Mouse (Mus musculus) kidney, adult 2 months (tissue): Measurements from ENCODE around the gene AI661453. TPM values are rescaled to one million over a fixed set of nuclear protein-coding genes. Genes with fewer than 3 reads are reported as not detected.
"Not testable (repeated sequence)": the region's sequence is repeated elsewhere in the genome, so short reads cannot be mapped to it uniquely, and the experiment has no call there.

Experiments
- DNase-seq: peaks from one replicate; pipeline ENCODE4 v3.0.0; 2021
- H3K27ac ChIP-seq: fragments of 200-500 bp; 2 replicates; pipeline ENCODE4 v1.5.1; 2012; ENCODE audit warnings: low read depth, low read length, control low read depth, inconsistent platforms; ENCODE audit not compliant: insufficient read depth
- H3K27me3 ChIP-seq: fragments of 200-500 bp; replicated peaks from 2 replicates; pipeline ENCODE4 v1.6.1; 2012; ENCODE audit warnings: mild to moderate bottlenecking, moderate library complexity, low read length, inconsistent platforms; ENCODE audit not compliant: control insufficient read depth, insufficient read depth
- H3K36me3 ChIP-seq: fragments of 200-500 bp; 2 replicates; pipeline ENCODE4 v1.6.1; 2012; ENCODE audit warnings: mild to moderate bottlenecking, moderate library complexity, low read length, inconsistent platforms; ENCODE audit not compliant: control insufficient read depth, insufficient read depth
- H3K4me1 ChIP-seq: fragments of 200-500 bp; 2 replicates; pipeline ENCODE4 v1.6.1; 2011; ENCODE audit warnings: low read length; ENCODE audit not compliant: control insufficient read depth, insufficient read depth
- H3K4me3 ChIP-seq: fragments of 200-500 bp; 2 replicates; pipeline ENCODE4 v1.5.1; 2011; ENCODE audit warnings: mild to moderate bottlenecking, low read depth, low read length, control low read depth; ENCODE audit not compliant: insufficient read depth
- CTCF ChIP-seq: fragments of 200-500 bp; conservative IDR thresholded peaks from 2 replicates; pipeline ENCODE4 v1.5.1; 2011; ENCODE audit warnings: low read depth, mild to moderate bottlenecking, control low read depth, low read length, moderate library complexity, mixed read lengths; ENCODE audit not compliant: insufficient read depth, insufficient read length
- POLR2A ChIP-seq: fragments of 200-500 bp; IDR thresholded peaks from one replicate; pipeline ENCODE4 v1.6.1; 2011; ENCODE audit warnings: low read depth, low read length, control low read depth
- whole genome bisulfite sequencing: fragments of 180-500 bp; shearing (Covaris S2); methylation state at CpG from one replicate; pipeline ENCODE4 v1.1.7; 2018; 5-methylcytosine and 5-hydroxymethylcytosine counted together
- polyA plus RNA-seq: library from polyadenylated mRNA; depleted of rRNA; stranded (reverse); fragments of >200 nt; gene quantifications from 2 replicates; pipeline ENCODE4 v1.2.3, GENCODE M21; 2012

AI661453 gene
- polyA plus RNA-seq, 1 experiment, result 9.7 TPM

DNA sequence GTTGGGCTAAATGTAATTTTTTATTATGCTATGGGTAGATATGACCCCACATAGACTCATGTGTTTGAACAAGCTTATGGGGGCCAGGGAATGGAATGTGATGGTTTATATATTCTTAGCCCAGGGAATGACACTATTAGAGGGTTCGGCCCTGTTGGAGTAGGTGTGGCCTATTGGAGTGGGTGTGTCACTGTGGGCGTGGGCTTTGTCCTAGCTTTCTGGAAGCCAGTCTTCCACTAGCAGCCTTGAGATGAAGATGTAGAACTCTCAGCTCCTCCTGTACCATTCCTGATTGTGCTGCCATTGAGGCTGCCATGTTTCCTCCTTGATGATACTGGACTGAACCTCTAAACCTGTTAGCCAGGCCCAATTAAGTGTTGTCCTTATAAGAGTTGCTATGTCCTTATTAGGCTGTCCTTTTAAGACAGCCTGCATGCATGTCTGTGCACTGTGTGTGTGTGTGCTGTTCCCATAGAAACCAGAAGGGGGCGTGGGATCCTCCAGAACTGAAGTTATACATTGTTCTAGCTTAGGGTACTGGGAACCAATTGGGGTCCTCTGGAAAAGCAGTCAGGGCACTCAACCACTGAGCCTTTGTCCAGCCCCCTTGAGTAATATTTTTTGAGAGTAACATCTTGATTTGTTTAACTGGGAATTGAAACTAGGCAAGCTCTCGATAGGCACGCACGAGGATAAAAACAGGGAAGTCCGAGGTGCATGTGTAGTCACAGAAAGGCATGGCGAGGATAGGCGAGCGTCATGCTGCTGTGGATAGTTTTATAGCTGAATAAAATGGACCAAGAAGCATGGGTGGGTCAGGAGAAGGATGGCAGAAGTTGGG, 28.5 kb upstream of the AI661453 start:
- no peak for TF ChIP-seq POLR2A
- TF ChIP-seq CTCF, result no peak
- no peak for DNase-seq
- Histone ChIP-seq H3K4me3 (no peak overlapping the region), H3K36me3 (no peaks in the 10 kb centered on the region), H3K27me3 (no peaks in the 10 kb centered on the region), H3K4me1 (no peaks in the 10 kb centered on the region), H3K27ac (no peak overlapping the region)
- WGBS, result 60% methylated on average over 10 of the region's 10 CpGs

DNA sequence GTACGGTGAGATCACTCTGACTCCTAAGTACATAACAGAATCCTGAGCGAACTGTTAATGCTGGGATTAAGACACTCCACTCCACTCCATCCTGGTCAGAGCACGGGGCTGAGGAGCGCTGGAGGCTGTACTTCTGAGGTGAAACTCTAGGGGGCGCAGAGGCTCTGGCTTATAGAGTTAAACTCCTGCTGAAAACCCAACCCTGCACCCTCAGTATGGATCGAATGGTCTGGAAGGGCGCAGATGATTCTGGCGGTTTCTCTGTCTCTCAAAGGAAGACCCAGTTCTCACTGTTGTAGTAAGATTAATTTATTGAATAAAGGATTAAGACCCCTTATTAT, 27.9 kb upstream of the AI661453 start:
- 19% methylated on average over 8 of the region's 8 CpGs for WGBS
- peak; percentile 66 for DNase-seq
- Histone ChIP-seq H3K4me1 (no peaks in the 10 kb centered on the region), H3K4me3 (no peak overlapping the region), H3K36me3 (no peaks in the 10 kb centered on the region), H3K27me3 (no peaks in the 10 kb centered on the region), H3K27ac (no peak overlapping the region)
- TF ChIP-seq CTCF, result peak; percentile 81
- no peak for TF ChIP-seq POLR2A

DNA sequence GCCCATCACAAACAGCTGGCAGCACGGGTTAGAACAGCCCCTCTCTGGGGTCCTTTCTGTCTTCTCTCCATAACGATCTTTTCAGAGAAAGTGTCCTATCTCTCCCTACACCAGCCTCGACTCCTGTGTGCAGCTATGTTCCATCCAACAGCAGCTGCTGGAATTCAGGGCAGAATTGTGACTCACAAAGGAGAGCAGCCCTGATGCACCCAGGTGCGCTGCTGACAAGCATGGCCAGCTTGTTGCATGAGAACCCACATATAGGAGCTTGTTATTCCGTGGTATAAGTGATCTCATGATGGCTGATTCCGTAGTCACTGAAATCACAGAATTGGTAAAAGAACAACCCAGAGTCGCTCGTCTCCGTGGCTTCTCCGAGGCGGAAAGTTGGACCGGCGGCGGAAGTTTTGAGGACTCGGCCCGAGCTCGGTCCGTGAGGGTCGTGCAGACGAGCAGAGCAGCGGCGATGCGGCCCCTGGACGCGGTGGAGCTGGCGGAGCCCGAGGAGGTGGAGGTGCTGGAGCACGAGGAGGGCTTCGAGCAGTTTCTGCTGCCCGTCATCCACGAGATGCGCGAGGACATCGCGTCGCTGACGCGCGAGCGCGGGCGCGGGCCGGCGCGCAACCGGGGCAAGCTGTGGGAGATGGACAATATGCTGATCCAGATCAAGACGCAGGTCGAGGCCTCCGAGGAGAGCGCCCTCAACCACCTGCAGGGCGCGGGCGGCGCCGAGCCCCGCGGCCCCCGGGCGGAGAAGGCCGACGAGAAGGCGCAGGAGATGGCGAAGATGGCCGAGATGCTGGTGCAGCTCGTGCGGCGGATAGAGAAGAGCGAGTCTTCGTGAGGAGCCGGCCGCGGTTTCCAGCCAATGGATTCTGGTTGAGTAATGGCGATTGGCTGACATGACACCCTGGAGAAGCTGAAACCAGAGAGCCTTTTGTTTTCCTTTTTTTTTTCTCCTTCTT, 26.2 kb upstream of the AI661453 start:
- peak; percentile 15 for DNase-seq
- not testable (repeated sequence) for H3K4me3 ChIP-seq, H3K4me1 ChIP-seq, H3K27ac ChIP-seq, H3K27me3 ChIP-seq, H3K36me3 ChIP-seq
- WGBS, result 5% methylated on average over 74 of the region's 74 CpGs

DNA sequence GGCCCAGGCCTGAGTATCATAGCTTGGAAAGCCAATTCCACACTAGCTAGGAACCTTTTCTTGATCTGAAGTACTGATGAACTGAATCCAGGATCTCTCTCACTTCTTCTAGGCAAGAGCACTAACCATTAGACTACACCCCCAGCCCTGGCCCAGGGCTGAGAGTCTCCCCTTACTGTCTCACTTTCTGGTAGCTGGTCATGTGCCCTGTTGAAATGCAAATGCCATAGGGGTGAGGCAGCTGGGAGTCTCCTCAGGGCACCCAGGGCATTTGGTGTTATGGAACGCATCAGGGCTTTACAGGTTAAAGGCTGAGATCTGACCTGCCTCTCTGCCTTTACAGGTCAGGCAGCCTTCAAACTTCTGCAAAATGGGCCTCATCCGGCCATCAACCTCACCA, 16.2 kb upstream of the AI661453 start:
- TF ChIP-seq POLR2A, result no peak
- no peak for TF ChIP-seq CTCF
- WGBS, result 93% methylated on average over 2 of the region's 2 CpGs
- Histone ChIP-seq H3K36me3 (no peaks in the 10 kb centered on the region), H3K27ac (no peak overlapping the region), H3K27me3 (no peaks in the 10 kb centered on the region), H3K4me1 (no peaks in the 10 kb centered on the region), H3K4me3 (no peak overlapping the region)
- DNase-seq, result no peak

DNA sequence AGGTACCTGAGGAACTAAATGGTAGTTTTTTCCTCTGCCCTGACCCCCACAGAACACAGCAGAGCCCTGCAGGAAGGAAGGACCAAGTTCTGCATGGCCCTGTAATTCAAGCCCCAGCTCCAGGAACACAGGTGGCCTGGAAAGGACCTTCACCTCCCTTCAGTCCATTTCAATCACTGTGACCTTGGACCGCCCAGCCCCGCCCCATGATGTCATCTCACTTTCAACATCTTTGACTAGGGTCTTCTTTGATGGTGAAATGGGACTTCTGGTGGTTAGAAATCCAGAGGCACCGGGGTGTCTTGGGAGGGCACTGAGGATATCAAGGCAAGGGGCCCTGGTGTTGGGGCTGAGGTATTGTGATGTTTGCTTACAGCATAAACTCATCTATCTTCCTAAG, 14.8 kb upstream of the AI661453 start:
- TF ChIP-seq POLR2A (no peak), CTCF (no peak)
- no peaks in the 10 kb centered on the region for H3K36me3 ChIP-seq
- WGBS, result 88% methylated on average over 3 of the region's 3 CpGs
- DNase-seq, result no peak
- H3K4me1 ChIP-seq, result no peaks in the 10 kb centered on the region
- no peak overlapping the region for H3K4me3 ChIP-seq
- no peaks in the 10 kb centered on the region for H3K27me3 ChIP-seq
- no peak overlapping the region for H3K27ac ChIP-seq

DNA sequence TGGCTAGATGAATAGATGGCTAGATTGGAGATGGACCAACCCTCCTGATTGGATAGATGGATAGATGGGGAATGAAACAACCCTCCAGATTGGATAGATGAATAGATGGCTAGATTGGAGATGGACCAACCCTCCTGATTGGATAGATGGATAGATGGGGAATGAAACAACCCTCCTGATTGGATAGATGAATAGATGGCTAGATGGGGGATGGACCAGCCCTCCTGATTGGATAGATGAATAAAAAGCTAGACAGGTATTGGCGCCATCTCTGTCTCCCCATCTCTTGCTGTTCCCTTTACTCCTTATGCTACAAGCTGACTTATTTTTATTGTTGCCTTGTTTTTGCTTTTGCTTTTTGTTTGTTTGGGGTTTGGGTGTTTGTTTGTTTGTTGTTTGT, 13.8 kb upstream of the AI661453 start:
- not testable (repeated sequence) for H3K36me3 ChIP-seq, H3K4me3 ChIP-seq, DNase-seq, H3K27ac ChIP-seq, H3K4me1 ChIP-seq, H3K27me3 ChIP-seq
- WGBS, result 100% methylated on average over 1 of the region's 1 CpGs

DNA sequence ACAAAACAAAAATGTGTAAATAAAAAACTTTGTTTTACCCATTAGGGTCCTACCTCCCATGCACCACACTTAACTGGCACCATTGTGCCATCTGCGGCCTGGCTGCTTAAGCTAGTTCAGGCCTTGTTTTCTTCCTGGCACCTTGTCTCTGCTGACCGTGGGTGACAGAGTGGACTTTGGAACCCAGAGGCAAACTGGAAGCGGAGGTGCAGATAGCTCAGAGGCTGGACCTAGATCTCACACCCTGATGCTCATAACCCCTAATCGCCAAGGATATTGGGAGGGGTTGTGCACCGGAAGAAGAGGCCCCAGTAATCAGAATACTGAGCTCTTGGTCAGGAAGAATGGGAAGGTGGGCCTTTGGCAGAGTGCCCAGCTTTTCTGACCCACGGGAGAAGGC, 12.2 kb upstream of the AI661453 start:
- Histone ChIP-seq H3K4me3 (no peak overlapping the region), H3K36me3 (no peaks in the 10 kb centered on the region), H3K4me1 (no peaks in the 10 kb centered on the region), H3K27ac (no peak overlapping the region), H3K27me3 (no peaks in the 10 kb centered on the region)
- TF ChIP-seq CTCF, result no peak
- no peak for TF ChIP-seq POLR2A
- WGBS, result 52% methylated on average over 6 of the region's 6 CpGs
- DNase-seq, result peak; percentile 51
